Mouse (Mus musculus): ENCODE data around the gene Cdc40. TPM values are rescaled to one million over a fixed set of nuclear protein-coding genes. Genes with fewer than 3 reads are reported as not detected.

Cdc40 gene
- polyA plus RNA-seq, 1 experiment from 2014 or later, result 40.5 TPM

- no peak overlapping the region for H3K4me3 ChIP-seq
Measured at GRCm38 (mm10) chr10:40885432-40885831, 2.3 kb upstream of the Cdc40 start.

GRCm38 (mm10) chr10:40884279-40884806 is 1.2 kb upstream of the Cdc40 start:
- WGBS, result 0% methylated on average over 39 of the region's 40 CpGs
- H3K9me3 ChIP-seq (replicated peaks), result no peaks in the 10 kb centered on the region
- H3K27me3 ChIP-seq (ENCODE audit: low read depth, poor library complexity, severe bottlenecking), result no peaks in the 10 kb centered on the region
- peaks cover 13% of the 10 kb centered on the region; the same call in 1 of the 2 replicates for H3K4me1 ChIP-seq
- peak overlapping the region; percentile 85 for H3K4me3 ChIP-seq
- peaks cover 15% of the 10 kb centered on the region for H3K36me3 ChIP-seq
- DNase-seq (ENCODE audit: low spot score), result peak; percentile 72
- H3K27ac ChIP-seq, result peak overlapping the region; percentile 94

More at GRCm38 (mm10) chr10:40885432-40885831, 2.3 kb upstream of the Cdc40 start:
- Histone ChIP-seq H3K27me3 (ENCODE audit: low read depth, poor library complexity, severe bottlenecking) (no peaks in the 10 kb centered on the region), H3K27ac (no peak overlapping the region), H3K9me3 (replicated peaks) (no peaks in the 10 kb centered on the region), H3K36me3 (peaks cover 4% of the 10 kb centered on the region; the same call in 1 of the 2 replicates), H3K4me1 (peaks cover 11% of the 10 kb centered on the region; the same call in 1 of the 2 replicates)
- DNase-seq (ENCODE audit: low spot score), result no peak
- 81% methylated on average over 7 of the region's 7 CpGs for WGBS

- WGBS, result 0% methylated on average over 70 of the region's 87 CpGs
- Histone ChIP-seq H3K4me1 (peaks cover 13% of the 10 kb centered on the region; the same call in 1 of the 2 replicates), H3K9me3 (replicated peaks) (no peaks in the 10 kb centered on the region), H3K36me3 (peaks cover 19% of the 10 kb centered on the region), H3K27me3 (ENCODE audit: low read depth, poor library complexity, severe bottlenecking) (no peaks in the 10 kb centered on the region), H3K4me3 (peak overlapping the region; percentile 85), H3K27ac (peak overlapping the region; percentile 94)
- DNase-seq (ENCODE audit: low spot score), result no peak
Measured at GRCm38 (mm10) chr10:40883644-40884278, 650 bp upstream of the Cdc40 start.

- Histone ChIP-seq H3K4me1 (peaks cover 13% of the 10 kb centered on the region; the same call in 1 of the 2 replicates), H3K36me3 (peaks cover 22% of the 10 kb centered on the region), H3K27me3 (ENCODE audit: low read depth, poor library complexity, severe bottlenecking) (no peaks in the 10 kb centered on the region), H3K27ac (peak overlapping the region; percentile 94), H3K4me3 (peak overlapping the region; percentile 85), H3K9me3 (replicated peaks) (no peaks in the 10 kb centered on the region)
- 22% methylated on average over 9 of the region's 9 CpGs for WGBS
- DNase-seq (ENCODE audit: low spot score), result no peak
Measured at GRCm38 (mm10) chr10:40882333-40882732, 778 bp downstream of the Cdc40 start.

GRCm38 (mm10) chr10:40881236-40881635 is 1.9 kb downstream of the Cdc40 start:
- no peak for DNase-seq (ENCODE audit: low spot score)
- 90% methylated on average over 3 of the region's 3 CpGs for WGBS
- peaks cover 13% of the 10 kb centered on the region; the same call in 1 of the 2 replicates for H3K4me1 ChIP-seq
- H3K27ac ChIP-seq, result no peak overlapping the region
- H3K36me3 ChIP-seq, result peaks cover 22% of the 10 kb centered on the region
- H3K27me3 ChIP-seq (ENCODE audit: low read depth, poor library complexity, severe bottlenecking), result no peaks in the 10 kb centered on the region
- H3K4me3 ChIP-seq, result no peak overlapping the region
- H3K9me3 ChIP-seq (replicated peaks), result no peaks in the 10 kb centered on the region

GRCm38 (mm10) chr10:40879969-40880368 is 3.1 kb downstream of the Cdc40 start:
- no peaks in the 10 kb centered on the region for H3K9me3 ChIP-seq (replicated peaks)
- 95% methylated on average over 9 of the region's 9 CpGs for WGBS
- H3K27ac ChIP-seq, result no peak overlapping the region
- no peak for DNase-seq (ENCODE audit: low spot score)
- peaks cover 26% of the 10 kb centered on the region for H3K36me3 ChIP-seq
- H3K4me3 ChIP-seq, result no peak overlapping the region
- no peaks in the 10 kb centered on the region for H3K27me3 ChIP-seq (ENCODE audit: low read depth, poor library complexity, severe bottlenecking)
- peaks cover 13% of the 10 kb centered on the region; the same call in 1 of the 2 replicates for H3K4me1 ChIP-seq

GRCm38 (mm10) chr10:40878246-40878645 is 4.9 kb downstream of the Cdc40 start:
- H3K9me3 ChIP-seq (replicated peaks), result no peaks in the 10 kb centered on the region
- H3K36me3 ChIP-seq, result peaks cover 26% of the 10 kb centered on the region
- H3K27ac ChIP-seq, result no peak overlapping the region
- H3K4me1 ChIP-seq, result peaks cover 9% of the 10 kb centered on the region; the same call in 1 of the 2 replicates
- no peaks in the 10 kb centered on the region for H3K27me3 ChIP-seq (ENCODE audit: low read depth, poor library complexity, severe bottlenecking)
- H3K4me3 ChIP-seq, result no peak overlapping the region
- no peak for DNase-seq (ENCODE audit: low spot score)
- WGBS, result 86% methylated on average over 3 of the region's 3 CpGs

- no peaks in the 10 kb centered on the region for H3K9me3 ChIP-seq (replicated peaks)
- H3K27ac ChIP-seq, result no peak overlapping the region
- DNase-seq (ENCODE audit: low spot score), result no peak
- H3K4me3 ChIP-seq, result no peak overlapping the region
- H3K36me3 ChIP-seq, result peaks cover 10% of the 10 kb centered on the region
- WGBS, result 86% methylated on average over 2 of the region's 2 CpGs
- H3K27me3 ChIP-seq (ENCODE audit: low read depth, poor library complexity, severe bottlenecking), result no peaks in the 10 kb centered on the region
- no peaks in the 10 kb centered on the region; the same call in 1 of the 2 replicates for H3K4me1 ChIP-seq
Measured at GRCm38 (mm10) chr10:40872052-40872451, 11.1 kb downstream of the Cdc40 start.

GRCm38 (mm10) chr10:40871301-40871700 is 11.8 kb downstream of the Cdc40 start:
- DNase-seq (ENCODE audit: low spot score), result no peak
- no peak overlapping the region for H3K4me3 ChIP-seq
- H3K27me3 ChIP-seq (ENCODE audit: low read depth, poor library complexity, severe bottlenecking), result no peaks in the 10 kb centered on the region
- H3K36me3 ChIP-seq, result peaks cover 17% of the 10 kb centered on the region
- 96% methylated on average over 2 of the region's 2 CpGs for WGBS
- no peak overlapping the region for H3K27ac ChIP-seq
- H3K9me3 ChIP-seq (replicated peaks), result no peaks in the 10 kb centered on the region
- H3K4me1 ChIP-seq, result no peaks in the 10 kb centered on the region; the same call in 1 of the 2 replicates

- no peaks in the 10 kb centered on the region for H3K9me3 ChIP-seq (replicated peaks)
- DNase-seq (ENCODE audit: low spot score), result no peak
- 95% methylated on average over 2 of the region's 2 CpGs for WGBS
Measured at GRCm38 (mm10) chr10:40868081-40868480, 15.0 kb downstream of the Cdc40 start.

GRCm38 (mm10) chr10:40857599-40857998 is 25.5 kb downstream of the Cdc40 start:
- DNase-seq (ENCODE audit: low spot score), result no peak
- Histone ChIP-seq H3K9me3 (replicated peaks) (no peaks in the 10 kb centered on the region), H3K27ac (no peak overlapping the region), H3K36me3 (peaks cover 16% of the 10 kb centered on the region), H3K27me3 (ENCODE audit: low read depth, poor library complexity, severe bottlenecking) (no peaks in the 10 kb centered on the region), H3K4me1 (no peaks in the 10 kb centered on the region), H3K4me3 (no peak overlapping the region)
- WGBS, result 96% methylated on average over 8 of the region's 8 CpGs

More at GRCm38 (mm10) chr10:40868081-40868480, 15.0 kb downstream of the Cdc40 start:
- no peak overlapping the region for H3K4me3 ChIP-seq
- H3K27ac ChIP-seq, result no peak overlapping the region
- H3K27me3 ChIP-seq (ENCODE audit: low read depth, poor library complexity, severe bottlenecking), result no peaks in the 10 kb centered on the region
- no peaks in the 10 kb centered on the region; the same call in 1 of the 2 replicates for H3K4me1 ChIP-seq
- peaks cover 43% of the 10 kb centered on the region for H3K36me3 ChIP-seq

- H3K27me3 ChIP-seq (ENCODE audit: low read depth, poor library complexity, severe bottlenecking), result no peaks in the 10 kb centered on the region
- peaks cover 17% of the 10 kb centered on the region for H3K36me3 ChIP-seq
- WGBS, result 93% methylated on average over 7 of the region's 7 CpGs
- no peaks in the 10 kb centered on the region for H3K9me3 ChIP-seq (replicated peaks)
- DNase-seq (ENCODE audit: low spot score), result no peak
- no peaks in the 10 kb centered on the region for H3K4me1 ChIP-seq
- no peak overlapping the region for H3K27ac ChIP-seq
- no peak overlapping the region for H3K4me3 ChIP-seq
Measured at GRCm38 (mm10) chr10:40856703-40857102, 26.4 kb downstream of the Cdc40 start.

GRCm38 (mm10) chr10:40855616-40856015 is 27.5 kb downstream of the Cdc40 start:
- H3K9me3 ChIP-seq (replicated peaks), result no peaks in the 10 kb centered on the region
- DNase-seq (ENCODE audit: low spot score), result no peak
- H3K27me3 ChIP-seq (ENCODE audit: low read depth, poor library complexity, severe bottlenecking), result no peaks in the 10 kb centered on the region
- H3K36me3 ChIP-seq, result peaks cover 14% of the 10 kb centered on the region; the same call in 1 of the 2 replicates
- H3K4me1 ChIP-seq, result no peaks in the 10 kb centered on the region
- 64% methylated on average over 2 of the region's 2 CpGs for WGBS
- no peak overlapping the region for H3K4me3 ChIP-seq
- H3K27ac ChIP-seq, result no peak overlapping the region
